Mouse (Mus musculus): ENCODE measurements at regions not wholly inside any gene's neighbourhood (a gene's known extent, or its start where the extent isn't known, plus 50 kb on each side); places are given as distances from the start of the nearest gene placed in this dataset.

GRCm38 (mm10) chr14:105815281-105815680 is 81.3 kb downstream of the Spry2 start:
- TF ChIP-seq ZNF384 (IDR thresholded peaks at IDR 0.05; ENCODE audit: low read depth, low read length) (no peak), CTCF (IDR thresholded peaks at IDR 0.05 in 2 of 3, conservative IDR thresholded peaks at IDR 0.05 in 1 of 3; ENCODE audit: control insufficient read depth in 1 of 3, insufficient read depth in 1 of 3, low read depth in 2 of 3, low read length in 3 of 3, poor library complexity in 1 of 3, severe bottlenecking in 1 of 3) (no peak), RCOR1 (IDR thresholded peaks at IDR 0.05; ENCODE audit: low read depth, low read length) (no peak), ETS1 (IDR thresholded peaks at IDR 0.05; ENCODE audit: low read depth, low read length) (no peak), POLR2A (IDR thresholded peaks at IDR 0.05; ENCODE audit: control insufficient read depth in 1 of 2, insufficient read depth in 1 of 2, low read depth in 1 of 2, low read length in 2 of 2, poor library complexity in 1 of 2) (no peak), GATA1 (IDR thresholded peaks at IDR 0.05; ENCODE audit: low read depth, low read length) (no peak), MYC (IDR thresholded peaks at IDR 0.05; ENCODE audit: low read depth, low read length) (no peak)
